Mouse (Mus musculus) left cerebral cortex, adult 18-20 months (tissue): ENCODE results near the gene Trim33. TPM values are rescaled to one million over a fixed set of nuclear protein-coding genes. Genes with fewer than 3 reads are reported as not detected.

Source experiments
- DNase-seq, 2 experiments: peaks; one replicate each; pipeline ENCODE4 v3.0.0; 2021 to 2022; ENCODE audit warnings: low spot score in 2 of 2, mixed read lengths in 1 of 2
- total RNA-seq, 2 experiments: library from RNA; stranded (reverse); gene quantifications; 2 replicates each; pipeline ENCODE4 v1.2.3; 2021

The Trim33 gene
- total RNA-seq, 2 experiments from 2014 or later = 53.9 to 54.3 TPM

DNA sequence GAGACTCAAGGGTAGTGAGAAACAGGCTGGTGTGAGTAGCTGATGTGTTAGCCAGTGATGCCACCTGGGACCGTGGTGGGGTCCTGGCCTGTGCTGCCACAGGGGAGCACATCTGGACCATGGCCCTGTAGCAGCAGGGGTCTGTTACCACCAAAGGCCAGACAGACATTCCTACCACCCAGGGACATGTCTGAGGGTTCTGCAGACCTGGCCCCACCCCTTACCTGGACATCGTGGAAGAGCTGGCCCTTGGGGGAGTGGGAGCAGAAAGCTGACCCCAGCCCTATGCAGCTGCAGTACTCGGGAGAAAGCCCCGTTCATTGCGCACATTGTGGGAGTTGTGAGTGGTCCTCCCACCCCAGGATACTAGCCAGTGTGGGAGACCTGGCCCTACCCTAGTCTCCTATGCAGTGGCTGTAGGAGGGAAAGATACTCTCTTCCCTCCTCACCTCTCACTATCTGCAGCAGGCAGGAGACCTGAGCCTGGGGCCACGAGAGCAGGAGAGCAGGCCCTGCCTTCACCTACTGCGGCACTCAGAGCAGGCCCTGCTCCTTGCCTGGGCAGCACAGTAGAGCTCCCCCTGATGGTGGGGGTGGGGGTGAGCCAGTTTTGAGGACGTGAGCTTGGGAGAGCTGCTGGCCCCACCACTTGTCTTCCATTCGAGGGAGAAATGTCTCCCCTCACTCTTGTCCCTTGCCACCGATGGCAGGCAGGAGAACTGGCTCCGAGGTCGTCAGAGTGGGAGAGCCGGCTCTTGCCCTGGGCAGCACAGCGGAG lies 114.4 kb downstream of the Trim33 start:
- DNase-seq = no peak

GRCm38 (mm10) chr3:103394121-103394520 lies 115.0 kb downstream of the Trim33 start:
- no peak for DNase-seq

DNA sequence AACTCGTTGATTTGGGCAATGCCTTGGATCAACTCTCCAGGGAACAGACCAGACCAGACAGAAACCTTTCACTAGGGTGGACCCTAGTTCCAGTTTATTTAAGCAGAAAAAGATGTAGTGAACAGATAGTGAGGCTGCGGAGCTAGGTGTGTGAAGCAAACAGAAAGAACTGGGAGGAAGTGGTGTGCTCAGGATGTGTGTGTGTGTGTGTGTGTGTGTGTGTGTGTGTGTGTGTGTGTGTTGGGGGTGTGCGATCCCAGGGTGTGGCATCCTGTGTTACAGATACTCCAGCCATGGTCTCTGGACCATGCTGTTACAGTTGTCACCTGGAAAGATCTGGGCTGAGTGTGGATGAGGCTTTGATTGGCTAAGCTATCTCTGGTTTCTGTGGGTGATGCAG lies 118.4 kb downstream of the Trim33 start:
- no peak for DNase-seq

DNA sequence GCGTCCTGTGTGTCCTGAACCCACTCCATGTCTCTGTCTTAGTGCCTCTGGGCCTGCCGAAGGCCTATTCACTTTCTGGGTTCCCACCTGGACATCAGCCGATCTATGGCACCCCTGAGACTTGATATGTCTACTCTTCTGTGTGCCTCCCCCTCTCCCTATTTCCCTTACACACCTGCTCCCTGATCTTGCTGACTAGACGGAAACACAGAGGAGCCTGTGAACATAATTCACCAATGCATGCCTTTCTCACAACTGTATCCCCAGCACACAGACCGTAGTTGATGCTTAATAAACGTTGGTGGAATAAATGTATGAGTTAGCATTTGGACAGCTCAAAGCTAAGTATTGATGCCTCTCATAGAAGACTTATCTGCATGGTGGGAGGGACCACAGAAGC lies 121.7 kb downstream of the Trim33 start:
- DNase-seq = no peak

DNA sequence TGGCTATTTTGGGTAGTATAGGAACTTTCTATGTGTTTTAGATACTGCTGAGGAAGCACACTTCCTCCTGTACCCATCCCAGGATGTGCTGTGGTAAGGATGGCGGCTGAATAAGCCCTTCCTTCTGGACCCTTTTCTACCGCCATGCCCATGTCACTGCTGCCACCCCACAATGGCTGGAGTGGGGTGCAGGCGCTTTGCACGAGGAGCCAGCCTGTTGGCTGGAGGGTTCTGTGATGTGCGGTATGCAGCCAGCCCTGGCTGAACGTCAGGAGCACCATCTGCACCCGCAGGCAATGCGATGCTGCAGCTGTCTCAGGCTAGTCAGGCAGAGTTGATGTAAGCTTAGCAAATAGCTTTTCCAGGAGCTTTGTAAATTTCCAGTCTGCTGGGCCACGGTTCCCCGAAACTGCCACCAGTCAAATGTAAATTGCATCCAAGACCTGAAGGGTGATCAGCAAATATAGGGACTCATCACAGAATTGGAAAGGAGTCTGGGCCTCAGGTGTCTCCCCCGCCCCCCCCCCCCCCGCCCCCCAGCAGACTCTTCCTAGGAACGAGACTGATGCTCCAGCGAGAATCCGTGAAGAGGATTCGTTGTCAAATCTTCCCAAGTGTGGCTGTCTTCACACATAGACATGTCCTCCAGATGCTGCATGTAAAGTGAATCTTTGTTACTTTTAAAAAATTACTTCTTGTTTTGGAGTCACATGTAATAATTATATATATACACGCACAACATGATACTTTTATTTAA lies 122.4 kb downstream of the Trim33 start:
- DNase-seq = peak; percentile 61 to 81

- DNase-seq = no peak
These were observed 123.1 kb downstream of the Trim33 start for GRCm38 (mm10) chr3:103402212-103402611.

DNA sequence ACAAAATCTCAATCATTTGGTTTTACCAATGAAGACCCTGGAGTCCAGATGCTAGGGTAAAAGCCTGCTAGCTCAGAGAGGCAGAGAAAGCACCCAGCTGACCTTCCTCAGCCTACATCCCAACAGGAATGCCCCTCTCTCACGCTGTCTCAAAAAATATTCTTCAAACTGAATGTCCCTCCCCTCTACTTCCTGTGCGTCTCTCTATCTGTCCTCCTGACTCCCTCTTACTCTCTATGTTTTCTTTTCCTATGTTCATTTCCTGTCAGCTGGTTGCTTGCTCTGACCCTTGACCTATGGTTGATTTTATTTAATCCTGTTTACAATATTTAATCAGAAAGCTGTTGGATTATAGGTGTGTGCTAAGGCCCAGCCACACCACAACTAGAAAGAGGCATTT lies 126.0 kb downstream of the Trim33 start:
- DNase-seq = no peak

DNA sequence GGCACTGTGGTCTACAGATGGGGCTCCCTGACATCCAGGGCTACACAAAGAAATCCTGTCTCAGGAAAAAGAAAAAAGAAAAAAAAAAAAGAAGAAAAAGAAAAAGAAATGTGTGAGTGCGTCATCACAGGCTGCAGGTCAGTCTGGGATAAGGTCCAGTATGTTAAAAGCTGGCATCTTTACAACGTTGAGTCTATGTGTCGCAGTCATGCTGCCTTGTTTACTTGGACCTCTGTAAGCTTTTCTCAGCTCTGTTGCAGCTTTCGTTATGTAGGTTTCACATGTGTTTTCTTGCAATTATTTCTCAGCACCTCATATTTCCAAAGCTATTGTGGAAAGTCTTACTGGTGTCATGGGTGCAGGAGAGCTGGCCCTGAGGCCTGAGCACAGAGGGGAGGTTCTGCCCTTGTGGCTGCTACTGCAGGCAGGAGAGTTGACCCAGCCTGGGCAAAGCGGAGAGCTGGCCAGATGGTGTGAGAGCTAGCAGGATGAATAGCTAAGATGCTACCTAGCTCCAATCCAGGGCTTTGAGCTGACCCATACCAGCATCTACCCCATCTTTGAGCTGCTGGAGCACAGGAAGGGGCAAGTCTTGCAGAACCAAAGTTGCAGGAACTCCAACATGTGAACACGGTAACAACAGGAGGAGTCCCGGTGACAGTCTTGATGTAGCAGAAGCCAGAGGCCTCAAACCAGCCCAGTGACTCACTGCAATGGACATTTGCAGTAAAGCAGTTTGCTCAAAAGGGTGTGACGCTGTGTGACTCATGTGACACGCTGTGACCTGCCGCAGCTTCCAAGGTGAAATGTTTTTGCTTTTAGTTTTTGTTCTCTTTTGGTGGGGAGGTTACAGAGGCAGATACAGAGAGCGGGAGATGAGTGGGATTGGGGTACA lies 127.0 kb downstream of the Trim33 start:
- no peak for DNase-seq

Other genes with a start within 250 kb of the Trim33 start
- 10 to 100 TPM; 59.2 to 66.1 TPM for gene Nras, start 221.0 kb upstream of the Trim33 start, total RNA-seq
- not detected for gene Ampd1, start 205.3 kb upstream of the Trim33 start, total RNA-seq
- under 1 TPM; 0.21 to 0.30 TPM for gene Dennd2c, start 176.7 kb upstream of the Trim33 start, total RNA-seq
- gene Bcas2, start 107.6 kb upstream of the Trim33 start, total RNA-seq = 10 to 100 TPM; 64.8 to 68.3 TPM